Mouse (Mus musculus): Measurements from ENCODE around the gene Cbfa2t3. TPM values are rescaled to one million over a fixed set of nuclear protein-coding genes. Genes with fewer than 3 reads are reported as not detected.

Cbfa2t3 gene
- total RNA-seq, 2 experiments from 2014 or later, result 11.3 to 12.0 TPM

DNA sequence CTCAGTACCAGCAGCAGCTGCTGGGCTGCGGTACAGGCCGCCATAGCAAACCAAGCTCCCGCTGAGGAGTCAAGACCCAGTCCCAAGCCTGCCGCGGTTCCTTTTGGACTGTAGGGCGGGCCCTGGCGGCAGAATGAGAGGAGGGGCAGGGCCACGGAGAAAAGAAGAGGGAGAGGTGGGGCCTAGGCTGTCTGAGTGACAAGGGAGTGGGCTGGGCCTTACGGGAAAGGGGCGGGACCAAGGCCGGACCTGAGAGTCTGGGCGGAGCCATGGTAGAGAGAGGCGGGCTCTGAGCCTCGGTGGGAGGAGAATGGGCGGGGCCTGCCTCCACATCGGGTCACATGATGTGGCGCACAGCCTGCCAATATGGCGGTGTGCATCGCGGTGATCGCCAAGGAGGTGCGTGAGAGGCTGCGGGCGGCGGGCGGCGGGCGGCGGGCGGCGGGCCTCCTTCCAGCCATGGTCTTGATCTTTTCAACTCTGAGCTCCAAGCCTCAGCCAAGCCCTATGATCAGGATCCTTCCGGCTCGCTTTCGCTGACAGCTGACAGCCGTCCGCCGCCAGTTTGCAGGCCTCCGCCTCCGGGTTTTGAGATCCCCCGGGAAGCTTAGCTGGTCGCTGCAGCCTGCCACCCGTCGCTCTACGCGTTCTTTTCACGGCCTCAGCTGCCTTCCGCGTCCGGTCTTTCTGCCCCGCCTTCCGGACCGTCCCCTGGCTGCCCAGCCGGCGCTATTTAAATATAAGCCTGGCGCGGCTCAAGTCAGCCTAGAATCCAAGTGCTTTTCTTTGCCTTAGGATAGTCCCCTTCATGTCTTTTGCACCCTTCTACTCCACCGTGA is 87.4 kb downstream of the Cbfa2t3 start, which contains the start of the genes Galns and Trappc2l:
Gene Galns (minus strand): TSS at position 169 of the 839 bp plus-strand sequence.
Gene Trappc2l (plus strand): TSS at position 346 of the 839 bp plus-strand sequence.
- peak; percentile 75 to 85 for DNase-seq (ENCODE audit: low spot score in 2 of 2)

DNA sequence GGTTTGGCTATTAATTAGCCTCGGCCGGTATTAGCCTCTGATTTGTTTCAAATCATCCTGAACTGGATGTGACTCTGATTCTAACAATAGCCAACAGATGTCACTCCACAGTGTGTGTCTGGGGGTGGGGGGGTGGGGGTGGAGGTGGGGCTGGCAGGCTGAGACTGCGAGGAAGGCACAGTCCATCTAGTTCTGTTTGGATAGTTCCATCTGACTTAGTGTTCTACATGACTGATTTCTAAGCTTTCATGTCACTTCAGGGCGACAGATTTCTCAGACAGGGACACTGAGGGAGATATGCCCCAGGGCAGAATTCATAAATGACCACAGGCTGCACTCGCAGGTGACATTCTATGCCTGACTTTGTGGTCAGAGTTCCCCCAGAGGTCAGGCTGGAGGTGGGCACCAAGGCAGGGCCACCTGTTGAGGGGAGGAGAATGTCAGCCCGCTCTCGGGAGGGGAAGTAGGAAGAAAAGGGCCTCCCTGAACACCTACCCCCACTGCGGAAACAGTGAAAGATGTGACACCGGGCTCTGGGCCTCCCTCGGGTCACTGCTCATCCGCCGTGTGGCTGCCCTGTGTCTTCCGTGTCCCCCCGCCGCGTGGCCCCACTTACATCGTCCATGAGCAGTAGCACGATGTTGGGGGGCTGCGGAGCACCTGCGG is 88.2 kb downstream of the Cbfa2t3 start:
- DNase-seq (ENCODE audit: low spot score in 2 of 2), result no peak

DNA sequence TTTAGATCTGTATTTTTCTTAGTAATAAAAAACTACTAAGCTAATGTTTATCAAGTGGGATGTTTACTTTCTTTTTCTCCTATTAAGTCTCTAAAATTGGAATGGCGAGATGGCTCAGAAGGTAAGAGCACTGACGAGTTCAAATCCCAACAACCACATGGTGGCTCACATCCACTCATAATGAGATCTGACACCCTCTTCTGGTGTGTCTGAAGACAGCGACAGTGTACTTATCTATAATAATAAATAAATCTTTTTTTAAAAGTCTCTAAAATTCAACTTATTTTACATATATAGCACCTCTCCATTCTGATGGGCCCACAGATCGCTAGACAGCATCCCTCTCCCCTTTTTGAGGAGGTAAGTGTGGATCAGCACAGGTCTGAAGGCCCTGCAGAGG is 88.7 kb downstream of the Cbfa2t3 start:
- DNase-seq (ENCODE audit: low spot score in 2 of 2), result no peak

DNA sequence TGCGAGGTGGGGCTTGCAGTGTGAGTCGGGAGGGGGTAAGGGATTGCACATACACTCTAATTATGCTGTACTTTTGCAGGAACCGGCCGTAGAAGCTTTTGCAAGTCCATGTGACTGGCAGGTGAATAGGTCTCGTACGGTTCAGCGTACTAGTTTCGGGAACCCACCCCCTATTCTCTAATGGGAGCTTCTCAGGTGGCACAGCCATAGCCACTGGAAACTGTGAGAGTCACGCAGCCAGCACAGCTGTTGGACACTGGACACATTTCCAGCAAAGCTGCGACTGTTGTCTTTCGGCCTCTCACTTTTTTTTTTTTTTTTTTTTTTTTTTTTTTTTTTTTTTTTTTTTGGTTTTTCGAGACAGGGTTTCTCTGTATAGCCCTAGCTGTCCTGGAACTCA is 92.1 kb downstream of the Cbfa2t3 start:
- DNase-seq (ENCODE audit: low spot score in 2 of 2), result no peak

DNA sequence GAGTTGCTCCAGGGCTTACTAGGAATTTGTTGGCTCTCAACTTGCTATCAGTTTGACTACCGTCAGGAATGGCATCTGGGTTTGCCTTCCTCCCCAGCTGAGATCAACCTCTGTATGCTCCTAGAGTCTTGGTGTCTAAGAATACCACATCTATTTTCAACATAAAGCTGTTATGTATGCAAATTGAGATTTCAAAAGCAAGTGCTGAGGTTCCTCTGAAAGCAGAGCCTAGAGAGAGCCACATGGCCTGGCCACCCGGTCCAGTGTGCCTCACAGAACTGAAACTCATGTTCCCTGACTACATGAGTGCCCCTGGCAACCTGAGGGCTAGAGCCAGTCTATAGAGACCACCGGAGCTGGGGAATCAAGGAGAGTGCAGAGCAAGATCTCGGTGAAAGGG is 93.5 kb downstream of the Cbfa2t3 start:
- no peak for DNase-seq (ENCODE audit: low spot score in 2 of 2)

DNA sequence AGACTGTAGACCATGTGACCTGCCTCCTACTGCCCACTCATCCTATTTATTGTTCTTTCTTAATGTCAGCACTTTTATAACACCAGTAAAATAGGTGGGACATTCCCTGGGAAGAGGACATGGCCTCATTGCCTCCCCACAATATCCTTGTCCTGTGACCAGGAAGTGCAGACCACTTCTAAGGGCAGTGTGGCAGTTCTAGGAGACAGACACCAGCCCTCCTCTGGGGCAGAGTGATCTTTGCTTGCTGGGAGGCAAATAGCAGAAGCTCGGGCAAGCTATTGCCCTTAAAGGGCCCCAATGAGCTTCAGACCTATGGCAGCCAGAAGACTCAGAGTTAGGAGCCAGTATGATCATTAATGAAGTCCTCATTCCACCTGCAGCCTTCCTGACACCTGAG is 94.3 kb downstream of the Cbfa2t3 start:
- no peak for DNase-seq (ENCODE audit: low spot score in 2 of 2)

DNA sequence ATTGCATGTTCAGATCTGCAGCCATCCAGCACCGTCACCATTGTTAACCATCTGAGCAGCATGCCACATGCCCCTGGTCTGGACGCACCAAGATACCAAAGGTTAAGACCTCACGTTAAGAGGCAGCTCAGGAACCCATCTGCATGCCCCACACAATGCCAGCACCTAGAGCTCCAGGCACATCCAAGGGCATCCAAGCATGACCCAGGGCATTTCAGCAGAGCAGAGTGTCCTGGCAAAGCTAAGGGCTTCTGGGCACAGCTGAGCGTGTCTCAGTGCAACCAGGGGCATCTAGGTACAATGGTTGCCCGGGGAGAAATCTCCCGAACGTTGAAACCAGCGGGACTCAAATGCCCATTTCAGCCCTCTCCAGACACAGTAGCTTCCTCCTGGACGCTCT is 98.2 kb downstream of the Cbfa2t3 start:
- DNase-seq (ENCODE audit: low spot score in 2 of 2), result no peak

DNA sequence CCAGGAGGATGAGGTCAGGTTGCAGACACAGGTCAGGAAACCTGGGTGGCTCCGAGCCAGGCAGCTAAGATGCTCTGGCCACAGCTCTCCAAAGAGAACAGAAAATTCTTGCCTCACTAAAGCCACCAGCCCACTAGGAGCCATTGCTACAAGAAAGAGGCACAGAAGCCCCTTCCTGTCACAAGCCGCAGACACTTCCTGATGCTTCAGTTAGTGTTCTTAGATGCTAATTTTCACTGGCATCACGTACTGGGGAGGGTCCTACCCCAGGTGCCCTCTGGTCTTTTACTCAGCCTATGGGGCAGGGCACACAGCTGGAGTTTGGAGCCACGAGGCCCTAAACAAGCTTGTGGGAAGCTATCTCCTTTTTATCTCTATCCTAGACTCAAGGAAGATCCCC is 102.9 kb downstream of the Cbfa2t3 start:
- DNase-seq (ENCODE audit: low spot score in 2 of 2), result no peak

DNA sequence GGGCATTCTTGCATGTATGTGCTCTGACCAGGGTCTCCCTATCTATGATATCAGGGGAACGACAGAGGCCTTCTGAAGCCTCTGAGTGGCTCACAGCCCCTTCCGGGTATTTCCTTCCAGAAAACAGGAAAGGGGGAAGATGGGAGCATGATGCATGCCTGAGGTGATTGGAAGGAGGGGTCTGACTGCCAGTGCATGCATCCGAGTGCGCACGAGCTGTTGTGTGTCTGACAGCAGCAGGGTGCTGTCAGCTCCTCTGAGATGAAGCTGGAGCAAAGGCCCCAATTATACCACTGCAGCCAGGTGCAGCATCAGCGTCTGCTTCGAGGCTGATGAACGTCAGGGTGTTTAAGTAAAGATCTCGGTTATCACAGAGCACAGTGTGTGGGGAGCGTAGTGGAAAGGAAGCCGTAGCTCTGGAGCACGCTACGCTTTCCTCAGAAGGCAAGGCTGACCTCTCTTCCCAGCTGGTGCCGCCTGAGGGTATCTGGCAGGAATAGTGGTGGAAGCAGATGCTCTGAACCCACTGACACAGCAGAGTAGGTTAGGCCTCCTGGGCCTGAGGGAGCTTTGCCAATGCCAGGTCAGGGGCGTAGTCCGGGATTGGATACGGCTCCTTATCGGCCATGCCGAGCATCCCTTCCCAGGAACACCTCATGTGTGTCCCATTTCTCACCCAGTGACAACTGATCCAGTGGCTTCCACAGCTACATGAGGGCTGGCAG is 105.0 kb downstream of the Cbfa2t3 start:
- DNase-seq (ENCODE audit: low spot score in 2 of 2), result no peak

DNA sequence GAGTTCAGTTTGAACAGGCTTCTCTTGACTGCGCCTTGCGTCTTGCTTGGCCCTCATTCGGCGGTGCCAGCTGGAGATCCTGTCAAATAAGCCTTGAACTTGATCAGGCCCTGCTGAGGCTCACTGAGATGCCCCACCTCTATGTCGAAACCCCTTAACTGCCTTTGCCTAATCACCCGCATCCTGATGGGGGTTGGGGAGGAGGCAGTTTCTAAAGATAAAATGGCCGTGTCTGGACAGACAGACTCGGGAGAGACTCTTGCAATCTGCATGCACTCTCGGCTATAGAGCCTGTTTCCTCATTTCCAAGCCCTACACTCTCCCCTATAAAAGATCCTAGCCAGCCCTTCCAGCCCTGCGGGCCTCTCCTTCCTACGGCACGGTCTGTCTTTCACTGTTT is 105.7 kb downstream of the Cbfa2t3 start:
- no peak for DNase-seq (ENCODE audit: low spot score in 2 of 2)

DNA sequence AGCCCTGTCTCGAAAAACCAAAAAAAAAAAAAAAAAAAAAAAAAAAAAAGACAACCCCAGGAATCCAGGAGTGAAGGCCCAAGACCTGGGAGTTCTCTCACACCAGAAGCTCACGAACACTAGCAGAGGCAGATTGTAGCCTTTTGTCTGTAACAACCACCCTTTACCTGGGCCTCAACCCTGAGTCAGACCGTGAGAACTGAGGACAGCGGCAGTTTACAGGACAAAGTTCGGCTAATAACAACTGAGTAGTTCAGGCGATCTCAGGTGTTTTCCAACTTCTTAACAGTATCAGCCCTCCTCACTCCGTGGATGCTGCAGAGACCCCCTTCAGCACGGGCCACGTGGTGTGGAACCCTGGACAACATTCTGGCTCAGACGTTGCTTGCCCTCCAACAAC is 112.2 kb downstream of the Cbfa2t3 start:
- no peak for DNase-seq (ENCODE audit: low spot score in 2 of 2)

DNA sequence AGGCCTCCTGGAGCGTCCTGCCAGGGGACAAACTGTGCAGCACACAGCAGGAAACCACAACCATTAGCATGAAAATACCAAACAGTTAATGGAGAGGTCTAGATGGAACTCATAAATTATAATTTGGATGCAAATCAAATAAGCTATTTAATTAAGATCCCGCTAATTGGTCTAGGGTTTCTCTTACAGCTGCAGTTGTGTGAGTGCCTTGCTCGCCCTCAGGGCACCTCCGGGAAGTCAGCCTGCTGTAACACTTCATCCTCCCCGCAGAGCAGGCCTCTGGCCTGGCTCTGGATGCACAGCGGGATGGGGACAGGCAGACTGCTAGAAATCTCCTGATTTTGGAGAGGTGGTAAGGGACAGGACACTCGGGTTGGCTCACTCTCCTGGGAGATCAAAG is 112.7 kb downstream of the Cbfa2t3 start:
- no peak for DNase-seq (ENCODE audit: low spot score in 2 of 2)

DNA sequence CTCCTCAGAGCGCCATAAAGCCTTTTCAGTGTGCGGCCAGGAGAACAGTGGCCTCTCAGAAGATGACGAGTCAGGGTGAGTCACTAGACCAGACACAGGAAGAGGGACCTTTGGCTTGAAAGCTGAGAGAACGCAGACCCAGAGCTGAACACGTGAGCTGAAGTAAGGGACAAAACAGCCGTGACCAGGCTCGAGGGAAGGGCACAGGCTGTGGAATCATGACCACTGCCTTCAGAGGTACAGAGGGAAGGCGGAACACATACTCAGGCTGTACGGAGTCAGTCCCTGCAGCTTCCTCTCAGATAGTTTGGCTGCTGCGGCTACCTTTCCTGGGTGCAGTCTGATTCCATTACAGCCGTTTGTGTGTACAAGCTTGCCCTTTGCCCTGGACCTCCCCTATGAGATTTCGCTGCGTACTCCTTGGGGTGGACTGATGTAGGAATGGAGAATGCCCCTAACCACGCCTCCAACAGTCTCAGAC is 113.5 kb downstream of the Cbfa2t3 start:
- DNase-seq (ENCODE audit: low spot score in 2 of 2), result no peak

DNA sequence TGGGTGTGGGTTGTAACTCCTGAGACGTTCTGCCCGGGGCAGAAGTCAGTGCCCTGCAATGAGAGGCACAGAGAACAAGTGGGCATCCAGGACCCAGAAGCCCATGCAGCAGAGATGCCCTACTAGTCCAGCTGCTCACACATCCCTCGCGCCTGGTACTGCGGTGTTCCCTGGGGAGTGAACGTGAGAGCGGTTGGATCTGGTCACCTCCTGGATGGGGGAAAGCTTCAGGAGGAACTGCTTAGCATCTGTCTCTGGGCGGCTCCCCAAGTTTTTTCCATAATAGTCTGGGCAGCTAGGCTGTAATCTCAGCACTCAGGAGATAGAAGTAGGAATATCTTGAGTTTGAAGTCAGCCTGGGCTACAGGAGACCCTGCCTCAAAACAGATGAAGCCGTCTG is 113.9 kb downstream of the Cbfa2t3 start:
- DNase-seq (ENCODE audit: low spot score in 2 of 2), result no peak

DNA sequence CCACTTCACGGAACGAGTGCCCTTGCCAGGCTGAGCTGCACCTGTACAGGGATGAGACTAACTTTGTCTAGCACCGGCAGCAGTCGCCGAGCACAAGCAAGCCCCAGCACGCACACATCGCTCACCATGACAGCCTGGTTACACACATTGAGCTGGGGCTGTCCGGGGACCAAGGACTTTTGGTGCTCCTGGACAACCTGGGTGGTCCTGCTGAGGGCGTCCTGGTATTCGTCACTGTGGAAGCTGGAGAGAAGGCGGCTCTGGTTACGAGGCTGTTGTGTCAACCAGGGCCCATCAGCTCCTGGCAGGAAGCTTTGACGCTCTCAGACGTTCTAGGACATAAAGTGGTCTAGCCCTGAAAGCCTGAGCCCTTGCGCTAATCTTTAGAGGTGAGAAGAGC is 118.0 kb downstream of the Cbfa2t3 start:
- DNase-seq (ENCODE audit: low spot score in 2 of 2), result no peak

DNA sequence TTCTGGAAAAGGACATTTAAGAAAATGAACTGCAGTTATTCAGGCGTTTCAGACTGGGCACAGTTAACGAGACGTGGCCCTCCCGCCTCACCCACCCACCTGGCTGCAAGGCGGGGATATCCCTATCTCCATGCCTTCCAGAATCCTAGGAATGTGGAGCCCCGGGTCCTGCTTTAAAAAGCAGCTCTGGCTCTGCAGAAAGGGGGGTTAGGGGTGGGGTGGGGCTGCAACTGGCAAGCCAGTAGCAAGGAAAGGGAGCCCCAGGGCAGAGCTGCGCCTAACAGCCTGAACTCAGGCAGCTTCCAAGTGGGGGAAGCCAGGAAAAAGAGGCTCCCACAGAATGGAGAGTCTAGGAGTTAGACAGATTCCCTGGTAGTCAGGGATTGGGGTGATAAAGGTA is 119.7 kb downstream of the Cbfa2t3 start:
- DNase-seq (ENCODE audit: low spot score in 2 of 2), result no peak

DNA sequence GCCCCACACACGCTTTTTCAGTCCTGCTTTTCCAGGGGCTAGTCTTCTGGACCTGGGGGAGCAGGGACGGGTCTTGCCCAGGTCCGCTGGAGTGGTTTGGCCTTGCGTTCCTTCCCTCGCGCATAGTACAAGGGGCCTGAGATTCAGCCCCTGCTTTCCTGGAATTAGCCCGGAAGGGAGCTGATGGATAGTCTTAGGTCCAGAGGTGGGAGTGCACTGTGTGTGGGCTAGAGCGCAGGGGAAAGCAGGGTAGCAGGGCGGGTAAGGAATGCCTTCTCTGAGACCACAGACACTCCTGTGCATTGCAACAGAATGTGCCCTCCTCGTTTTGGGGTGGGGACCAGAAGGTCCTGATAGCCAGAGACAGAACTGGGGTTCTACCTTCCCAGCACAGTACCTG is 121.8 kb downstream of the Cbfa2t3 start:
- DNase-seq (ENCODE audit: low spot score in 2 of 2), result no peak

DNA sequence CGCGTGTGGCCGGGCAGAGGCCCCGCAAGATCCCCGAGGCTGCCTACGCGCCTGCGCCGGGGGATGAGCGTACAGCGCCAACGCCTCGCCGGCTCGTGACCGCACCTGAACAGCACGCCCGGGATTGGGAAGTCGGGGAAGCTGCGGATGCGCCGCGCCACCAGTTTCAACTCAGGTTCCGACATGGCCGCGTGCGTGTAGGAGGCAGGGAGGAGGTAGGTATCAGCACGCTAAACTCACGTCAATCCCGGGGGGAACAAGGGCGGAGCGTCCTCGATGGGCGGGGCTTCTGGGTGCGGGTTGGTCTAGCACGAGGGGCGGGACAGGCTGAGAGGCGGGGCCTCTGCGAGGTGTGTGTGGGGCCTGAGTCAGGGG is 122.3 kb downstream of the Cbfa2t3 start, which contains the start of gene Aprt:
Gene Aprt (minus strand): TSS at position 262 of the 375 bp plus-strand sequence.
- DNase-seq (ENCODE audit: low spot score in 2 of 2), result peak; percentile 67 to 89

DNA sequence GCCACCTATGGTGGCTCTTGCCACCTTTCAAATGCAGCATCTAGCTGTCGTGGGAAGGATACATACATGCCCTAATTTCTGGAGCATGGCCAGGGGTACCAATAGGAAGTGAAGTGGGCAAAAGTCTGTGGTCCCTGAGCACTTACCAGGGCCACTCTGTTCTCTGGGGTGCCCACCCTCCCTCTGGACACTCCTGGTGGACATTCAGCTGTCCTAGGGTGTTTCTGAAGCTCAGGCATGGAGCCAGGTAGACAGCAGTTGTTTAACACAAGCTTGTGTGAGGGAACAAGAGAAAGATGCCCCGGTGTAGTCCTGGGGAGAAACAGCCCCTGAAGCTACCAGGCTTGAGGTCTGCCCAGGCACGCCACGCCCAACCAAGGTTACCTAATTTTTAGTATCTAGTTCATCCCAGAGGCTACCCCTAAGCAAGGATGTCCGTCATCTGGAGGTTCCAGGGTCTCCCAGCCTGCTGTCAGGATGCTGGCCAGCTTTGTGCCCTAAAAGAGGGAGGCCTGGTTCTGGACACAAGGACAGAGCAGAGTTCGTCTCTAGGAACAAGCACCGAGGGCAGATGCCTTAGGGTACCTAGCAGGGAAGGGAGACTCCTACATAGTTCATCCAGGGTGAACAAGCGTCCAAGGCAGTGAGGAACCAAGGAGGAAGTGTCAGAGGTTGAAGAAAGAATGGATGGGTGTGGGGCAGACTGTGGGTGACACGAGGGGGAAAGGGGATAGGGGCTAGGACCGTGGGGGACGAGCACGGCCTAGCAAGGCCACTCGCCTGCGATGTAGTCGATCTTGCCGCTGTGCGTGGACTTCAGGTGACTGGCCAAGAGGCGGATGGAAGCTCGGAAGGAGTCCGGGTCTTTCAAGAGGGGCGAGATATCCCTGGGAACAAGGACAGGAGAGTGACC is 122.9 kb downstream of the Cbfa2t3 start:
- DNase-seq (ENCODE audit: low spot score in 2 of 2), result no peak

DNA sequence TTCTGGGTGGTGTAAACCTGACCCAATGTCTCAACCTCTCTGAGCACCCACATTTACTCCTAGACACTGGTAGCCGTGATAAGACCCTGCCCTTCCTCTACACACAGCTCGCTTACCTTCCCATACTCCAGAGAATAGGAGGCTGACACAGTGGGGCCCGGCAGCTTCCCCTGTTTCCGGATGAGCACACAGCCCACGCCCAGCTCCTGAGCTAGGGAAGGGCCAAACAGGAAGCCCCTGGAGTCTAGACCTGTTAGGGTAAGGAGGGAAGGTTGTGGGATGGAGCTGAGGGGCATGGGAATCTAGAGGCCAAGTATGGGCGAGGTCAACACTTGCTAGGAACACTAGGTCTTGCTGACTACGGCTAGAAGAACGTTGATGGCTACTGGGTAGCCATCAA is 123.6 kb downstream of the Cbfa2t3 start:
- no peak for DNase-seq (ENCODE audit: low spot score in 2 of 2)

Measured in adrenal gland, postnatal 4 days (tissue).